Mouse (Mus musculus): ENCODE data around the gene Qsox2. TPM values are rescaled to one million over a fixed set of nuclear protein-coding genes. Genes with fewer than 3 reads are reported as not detected.

Qsox2 gene
- total RNA-seq, 1 experiment: 32.0 TPM

DNA sequence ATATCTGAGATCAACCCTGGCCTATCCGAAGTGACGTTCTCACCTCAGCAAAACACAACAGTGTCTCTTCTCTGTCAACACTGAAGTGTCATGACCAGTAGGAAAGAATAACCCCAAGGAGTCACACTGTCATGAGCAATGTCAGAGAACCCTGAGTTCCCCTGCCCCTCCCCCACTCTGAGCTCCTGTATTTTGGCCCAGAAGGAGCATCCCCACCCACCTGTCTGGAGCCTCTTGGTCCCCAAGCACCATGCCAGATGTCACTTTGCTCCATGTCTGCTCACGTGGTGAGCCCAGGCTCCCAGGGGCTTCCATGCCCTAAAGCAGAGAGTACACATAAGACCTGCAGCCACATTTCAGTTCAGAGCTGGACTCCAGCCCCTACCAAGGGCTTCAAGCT is 42.4 kb upstream of the Qsox2 start:
- no peak overlapping the region for H3K27ac ChIP-seq (ENCODE audit: insufficient read depth, low read depth, low read length, poor library complexity, severe bottlenecking)
- no peaks in the 10 kb centered on the region for H3K9me3 ChIP-seq (ENCODE audit: control insufficient read depth, insufficient read depth, low read depth, low read length)
- no peak overlapping the region for H3K9ac ChIP-seq (ENCODE audit: insufficient read depth, low read depth, low read length, poor library complexity, severe bottlenecking)
- DNase-seq (ENCODE audit: low read depth, low spot score): no peak
- no peaks in the 10 kb centered on the region for H3K36me3 ChIP-seq (ENCODE audit: control insufficient read depth, insufficient read depth, low read length, poor library complexity, severe bottlenecking)
- in situ Hi-C loops (cut with MboI; ENCODE audit: low sequenced_read_pairs in 2 of 2, unreplicated experiment in 2 of 2): loop anchor here in 1 of 2 experiments (10.0 kb wide), 1 partner anchor 125 kb away; no protein-coding TSS in a partner anchor
- no peak overlapping the region for H3K4me3 ChIP-seq (ENCODE audit: insufficient read depth in 1 of 2, low read depth in 1 of 2, low read length in 2 of 2, poor library complexity in 1 of 2, severe bottlenecking in 1 of 2)
- H3K4me1 ChIP-seq (ENCODE audit: control insufficient read depth in 2 of 2, insufficient read depth in 2 of 2, low read length in 2 of 2, poor library complexity in 1 of 2): no peaks in the 10 kb centered on the region
- TF ChIP-seq HCFC1 (IDR thresholded peaks at IDR 0.05; ENCODE audit: borderline replicate concordance, insufficient read depth, low read length) (no peak), ZNF384 (IDR thresholded peaks at IDR 0.05; ENCODE audit: low read depth, low read length) (no peak), CHD2 (IDR thresholded peaks at IDR 0.05; ENCODE audit: low read depth, low read length) (no peak), MAFK (IDR thresholded peaks at IDR 0.05; ENCODE audit: insufficient read depth, low read depth, low read length) (no peak), ZC3H11A (IDR thresholded peaks at IDR 0.05; ENCODE audit: borderline replicate concordance, low read depth, low read length) (no peak)

DNA sequence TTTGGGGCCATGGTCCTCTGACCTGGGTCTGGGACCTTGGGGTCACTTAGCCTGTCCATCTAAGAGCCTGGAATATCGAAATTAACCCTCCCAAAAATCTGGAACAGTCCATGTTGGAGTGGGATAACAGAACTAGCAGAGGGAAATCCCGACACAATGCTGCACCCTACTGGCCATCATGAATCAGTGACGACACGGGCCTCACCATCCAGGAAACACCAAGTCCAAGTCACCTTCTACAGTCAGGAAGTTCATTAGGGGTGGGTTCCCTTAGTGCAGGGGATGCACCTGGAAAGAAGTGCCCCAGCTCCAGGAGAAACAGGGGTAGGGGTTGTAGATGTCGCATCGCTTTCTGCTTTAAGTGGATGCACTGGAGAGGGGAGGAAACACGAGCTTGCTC is 36.3 kb upstream of the Qsox2 start:
- DNase-seq (ENCODE audit: low read depth, low spot score): peak; percentile 31
- H3K27ac ChIP-seq (ENCODE audit: insufficient read depth, low read depth, low read length, poor library complexity, severe bottlenecking): no peak overlapping the region
- H3K4me3 ChIP-seq (ENCODE audit: insufficient read depth in 1 of 2, low read depth in 1 of 2, low read length in 2 of 2, poor library complexity in 1 of 2, severe bottlenecking in 1 of 2): no peak overlapping the region
- peaks cover 0 to 3% of the 10 kb centered on the region in 2 experiments; a peak in 1 of 4 replicates for H3K4me1 ChIP-seq (ENCODE audit: control insufficient read depth in 2 of 2, insufficient read depth in 2 of 2, low read length in 2 of 2, poor library complexity in 1 of 2)
- no peak for TF ChIP-seq MAFK (IDR thresholded peaks at IDR 0.05; ENCODE audit: insufficient read depth, low read depth, low read length)
- peak; percentile 66; the same call in 1 of the 2 replicates for TF ChIP-seq ZC3H11A (IDR thresholded peaks at IDR 0.05; ENCODE audit: borderline replicate concordance, low read depth, low read length)
- no peak overlapping the region for H3K9ac ChIP-seq (ENCODE audit: insufficient read depth, low read depth, low read length, poor library complexity, severe bottlenecking)
- in situ Hi-C loops (cut with MboI; ENCODE audit: low sequenced_read_pairs in 2 of 2, unreplicated experiment in 2 of 2): no loop called here
- H3K36me3 ChIP-seq (ENCODE audit: control insufficient read depth, insufficient read depth, low read length, poor library complexity, severe bottlenecking): no peaks in the 10 kb centered on the region
- no peaks in the 10 kb centered on the region for H3K9me3 ChIP-seq (ENCODE audit: control insufficient read depth, insufficient read depth, low read depth, low read length)

DNA sequence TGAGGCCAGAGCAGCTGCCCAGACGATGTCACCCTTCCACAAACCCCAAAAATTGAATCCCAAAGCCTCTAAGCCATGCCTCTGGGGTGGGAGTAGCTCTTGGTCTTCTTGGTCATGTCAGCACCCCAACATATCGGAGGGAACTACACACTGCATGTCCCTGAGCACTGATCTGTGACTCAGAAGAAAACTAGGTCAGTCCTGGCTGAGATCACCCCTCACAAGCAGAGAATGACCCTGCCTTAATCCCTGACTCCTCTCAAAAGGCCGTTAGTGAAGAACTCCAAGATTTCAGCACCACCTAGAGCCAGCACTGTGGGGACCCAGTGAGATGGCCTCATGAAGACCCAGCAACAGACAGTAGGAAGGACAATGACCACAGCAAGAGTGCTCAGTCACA is 30.9 kb upstream of the Qsox2 start:
- no peak for DNase-seq (ENCODE audit: low read depth, low spot score)
- no peak overlapping the region for H3K27ac ChIP-seq (ENCODE audit: insufficient read depth, low read depth, low read length, poor library complexity, severe bottlenecking)
- TF ChIP-seq ZC3H11A (IDR thresholded peaks at IDR 0.05; ENCODE audit: borderline replicate concordance, low read depth, low read length) (no peak), ZNF384 (IDR thresholded peaks at IDR 0.05; ENCODE audit: low read depth, low read length) (no peak), HCFC1 (IDR thresholded peaks at IDR 0.05; ENCODE audit: borderline replicate concordance, insufficient read depth, low read length) (no peak), CHD2 (IDR thresholded peaks at IDR 0.05; ENCODE audit: low read depth, low read length) (no peak), MAFK (IDR thresholded peaks at IDR 0.05; ENCODE audit: insufficient read depth, low read depth, low read length) (no peak)
- in situ Hi-C loops (cut with MboI; ENCODE audit: low sequenced_read_pairs in 2 of 2, unreplicated experiment in 2 of 2): no loop called here
- no peak overlapping the region for H3K4me3 ChIP-seq (ENCODE audit: insufficient read depth in 1 of 2, low read depth in 1 of 2, low read length in 2 of 2, poor library complexity in 1 of 2, severe bottlenecking in 1 of 2)
- H3K4me1 ChIP-seq (ENCODE audit: control insufficient read depth in 2 of 2, insufficient read depth in 2 of 2, low read length in 2 of 2, poor library complexity in 1 of 2): no peaks in the 10 kb centered on the region
- H3K9ac ChIP-seq (ENCODE audit: insufficient read depth, low read depth, low read length, poor library complexity, severe bottlenecking): no peak overlapping the region
- no peaks in the 10 kb centered on the region for H3K36me3 ChIP-seq (ENCODE audit: control insufficient read depth, insufficient read depth, low read length, poor library complexity, severe bottlenecking)
- no peaks in the 10 kb centered on the region for H3K9me3 ChIP-seq (ENCODE audit: control insufficient read depth, insufficient read depth, low read depth, low read length)

DNA sequence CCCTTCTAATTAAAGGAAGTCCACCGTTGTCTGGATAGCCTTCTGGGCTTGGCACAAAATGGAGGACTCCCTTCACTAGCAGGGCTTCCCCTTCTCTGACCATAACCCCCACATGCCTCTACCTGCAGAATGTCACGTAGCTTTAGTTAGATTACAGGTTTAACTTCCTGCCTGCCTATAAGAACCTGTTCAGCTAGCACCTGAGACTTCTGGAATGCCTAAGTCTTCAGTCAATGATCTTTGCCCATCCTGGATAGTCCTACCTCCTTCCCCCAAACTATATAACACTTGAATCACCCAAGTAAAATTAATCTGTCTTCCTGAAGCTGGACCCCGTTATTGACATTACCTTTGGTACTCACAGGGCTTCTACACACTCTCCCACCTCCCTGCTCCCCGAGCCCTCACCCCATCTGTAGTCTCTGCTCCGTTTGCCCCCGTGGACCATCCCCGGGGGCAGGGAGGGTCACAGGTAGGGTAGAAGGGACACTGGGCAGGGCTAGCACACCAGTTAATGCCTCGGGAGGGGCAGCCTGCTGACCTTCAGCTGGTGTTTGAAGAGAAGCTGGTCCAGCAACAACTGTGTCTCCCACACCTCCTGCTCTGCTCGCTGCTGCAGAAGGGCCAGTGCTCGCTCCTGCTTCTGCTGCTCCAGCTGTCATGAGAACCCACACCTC is 28.9 kb upstream of the Qsox2 start:
- no peaks in the 10 kb centered on the region for H3K36me3 ChIP-seq (ENCODE audit: control insufficient read depth, insufficient read depth, low read length, poor library complexity, severe bottlenecking)
- H3K4me3 ChIP-seq (ENCODE audit: insufficient read depth in 1 of 2, low read depth in 1 of 2, low read length in 2 of 2, poor library complexity in 1 of 2, severe bottlenecking in 1 of 2): no peak overlapping the region
- no peak for TF ChIP-seq MAFK (IDR thresholded peaks at IDR 0.05; ENCODE audit: insufficient read depth, low read depth, low read length)
- no peak for TF ChIP-seq ZNF384 (IDR thresholded peaks at IDR 0.05; ENCODE audit: low read depth, low read length)
- no peak for TF ChIP-seq CHD2 (IDR thresholded peaks at IDR 0.05; ENCODE audit: low read depth, low read length)
- no peak for TF ChIP-seq ZC3H11A (IDR thresholded peaks at IDR 0.05; ENCODE audit: borderline replicate concordance, low read depth, low read length)
- TF ChIP-seq HCFC1 (IDR thresholded peaks at IDR 0.05; ENCODE audit: borderline replicate concordance, insufficient read depth, low read length): no peak
- H3K9me3 ChIP-seq (ENCODE audit: control insufficient read depth, insufficient read depth, low read depth, low read length): no peaks in the 10 kb centered on the region
- in situ Hi-C loops (cut with MboI; ENCODE audit: low sequenced_read_pairs in 2 of 2, unreplicated experiment in 2 of 2): no loop called here
- H3K9ac ChIP-seq (ENCODE audit: insufficient read depth, low read depth, low read length, poor library complexity, severe bottlenecking): no peak overlapping the region
- no peak for DNase-seq (ENCODE audit: low read depth, low spot score)
- H3K27ac ChIP-seq (ENCODE audit: insufficient read depth, low read depth, low read length, poor library complexity, severe bottlenecking): no peak overlapping the region
- H3K4me1 ChIP-seq (ENCODE audit: control insufficient read depth in 2 of 2, insufficient read depth in 2 of 2, low read length in 2 of 2, poor library complexity in 1 of 2): no peaks in the 10 kb centered on the region

DNA sequence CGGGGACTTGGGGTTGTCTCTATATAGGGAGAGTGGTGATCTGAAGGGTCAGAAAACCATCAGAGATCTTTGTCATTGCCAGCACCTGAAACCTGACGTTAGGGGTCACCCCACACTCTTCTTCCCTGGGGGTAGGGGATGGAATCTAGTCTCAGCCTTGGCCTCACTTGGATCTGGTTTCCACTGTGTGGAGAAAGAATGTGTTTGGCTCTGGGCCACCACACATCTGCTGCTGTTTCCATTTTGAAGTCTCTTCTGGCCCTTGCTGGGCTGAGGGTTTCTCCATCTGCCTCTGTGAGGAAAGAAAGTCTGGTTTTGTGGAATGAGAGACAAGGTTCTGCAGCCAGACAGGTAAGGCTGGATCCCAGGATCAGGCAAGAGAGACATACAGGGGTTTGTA is 27.8 kb upstream of the Qsox2 start:
- Histone ChIP-seq H3K4me1 (ENCODE audit: control insufficient read depth in 2 of 2, insufficient read depth in 2 of 2, low read length in 2 of 2, poor library complexity in 1 of 2) (no peaks in the 10 kb centered on the region), H3K4me3 (ENCODE audit: insufficient read depth in 1 of 2, low read depth in 1 of 2, low read length in 2 of 2, poor library complexity in 1 of 2, severe bottlenecking in 1 of 2) (no peak overlapping the region), H3K9ac (ENCODE audit: insufficient read depth, low read depth, low read length, poor library complexity, severe bottlenecking) (no peak overlapping the region), H3K36me3 (ENCODE audit: control insufficient read depth, insufficient read depth, low read length, poor library complexity, severe bottlenecking) (no peaks in the 10 kb centered on the region), H3K9me3 (ENCODE audit: control insufficient read depth, insufficient read depth, low read depth, low read length) (no peaks in the 10 kb centered on the region), H3K27ac (ENCODE audit: insufficient read depth, low read depth, low read length, poor library complexity, severe bottlenecking) (no peak overlapping the region)
- in situ Hi-C loops (cut with MboI; ENCODE audit: low sequenced_read_pairs in 2 of 2, unreplicated experiment in 2 of 2): no loop called here
- DNase-seq (ENCODE audit: low read depth, low spot score): no peak
- no peak for TF ChIP-seq ZNF384 (IDR thresholded peaks at IDR 0.05; ENCODE audit: low read depth, low read length)
- TF ChIP-seq HCFC1 (IDR thresholded peaks at IDR 0.05; ENCODE audit: borderline replicate concordance, insufficient read depth, low read length): no peak
- TF ChIP-seq CHD2 (IDR thresholded peaks at IDR 0.05; ENCODE audit: low read depth, low read length): no peak
- TF ChIP-seq ZC3H11A (IDR thresholded peaks at IDR 0.05; ENCODE audit: borderline replicate concordance, low read depth, low read length): no peak
- TF ChIP-seq MAFK (IDR thresholded peaks at IDR 0.05; ENCODE audit: insufficient read depth, low read depth, low read length): no peak
